Mouse (Mus musculus) limb, embryonic 13.5 days (tissue): ENCODE data around the gene Robo3. TPM values are rescaled to one million over a fixed set of nuclear protein-coding genes. Genes with fewer than 3 reads are reported as not detected.

Source experiments
- ATAC-seq: fragments of 200-750 bp; cut with Nextera tagmentation; 2 replicates; pipeline ENCODE4 v1.8.0; 2017; ENCODE audit warnings: low read depth, moderate number of reproducible peaks, moderate TSS enrichment; ENCODE audit not compliant: low FRiP score
- H3K27ac ChIP-seq: fragments of 300-500 bp; sonication (generic); 2 replicates; pipeline ENCODE4 v1.5.1; 2015; ENCODE audit warnings: inconsistent platforms, mild to moderate bottlenecking, moderate library complexity
- H3K27me3 ChIP-seq: fragments of 300-500 bp; sonication (generic); 2 replicates; pipeline ENCODE4 v1.6.1; 2015; ENCODE audit warnings: mild to moderate bottlenecking, inconsistent platforms
- H3K36me3 ChIP-seq: fragments of 300-500 bp; sonication (generic); 2 replicates; pipeline ENCODE4 v1.6.1; 2015; ENCODE audit warnings: inconsistent platforms, mild to moderate bottlenecking, moderate library complexity
- H3K4me1 ChIP-seq: fragments of 300-500 bp; sonication (generic); 2 replicates; pipeline ENCODE4 v1.6.1; 2015; ENCODE audit warnings: inconsistent platforms
- H3K4me2 ChIP-seq: fragments of 300-500 bp; sonication (generic); replicated peaks from 2 replicates; pipeline ENCODE4 v1.6.1; 2015; ENCODE audit warnings: inconsistent platforms, mild to moderate bottlenecking, moderate library complexity
- H3K4me3 ChIP-seq: fragments of 300-500 bp; sonication (generic); 2 replicates; pipeline ENCODE4 v1.5.1; 2015; ENCODE audit warnings: moderate library complexity, mild to moderate bottlenecking, inconsistent platforms
- H3K9ac ChIP-seq: fragments of 300-500 bp; sonication (generic); 2 replicates; pipeline ENCODE4 v1.6.1; 2015; ENCODE audit warnings: mild to moderate bottlenecking, inconsistent platforms
- H3K9me3 ChIP-seq: fragments of 300-500 bp; sonication (generic); 2 replicates; pipeline ENCODE4 v1.6.1; 2016; ENCODE audit warnings: inconsistent platforms
- WGBS: fragments of 180-500 bp; shearing (Covaris S2); methylation state at CpG from one replicate; pipeline ENCODE4 v1.1.7; 2015; 5-methylcytosine and 5-hydroxymethylcytosine counted together
- polyA plus RNA-seq: library from polyadenylated mRNA; unstranded; fragments of >200 nt; fragmentation: Nextera tagmentation; extraction: Ambion mirVana; gene quantifications from 2 replicates; pipeline ENCODE4 v1.2.1, GENCODE M21; 2015

Gene Robo3
- polyA plus RNA-seq, 1 experiment from 2014 or later = 0.05 TPM

DNA sequence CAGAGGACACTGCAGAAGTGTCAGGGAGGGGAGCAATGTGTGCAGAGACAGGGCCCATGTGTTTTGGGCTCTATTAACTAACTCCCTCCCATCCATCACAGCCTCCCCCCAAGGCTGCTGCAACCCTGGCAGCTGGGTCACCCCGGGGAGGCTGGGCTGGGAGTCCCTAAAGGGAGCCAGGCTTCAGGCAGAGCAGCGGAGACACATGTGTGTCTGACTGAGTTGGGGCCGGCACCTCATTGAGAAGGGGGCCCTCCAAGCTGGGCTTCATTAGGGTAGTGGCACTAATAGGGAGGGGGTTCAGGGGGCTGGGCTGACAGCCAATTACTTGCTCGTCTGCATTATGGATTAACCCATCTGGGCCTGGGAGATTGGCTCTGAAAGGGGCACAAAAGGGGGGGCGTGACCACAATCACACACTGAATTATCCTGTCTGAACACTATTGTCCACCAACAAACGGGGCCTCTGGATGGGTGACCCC lies 21.0 kb upstream of the Robo3 start:
- peaks cover 19% of the 10 kb centered on the region for H3K4me1 ChIP-seq
- no peak overlapping the region for H3K4me2 ChIP-seq
- no peak for ATAC-seq
- H3K9ac ChIP-seq = no peak overlapping the region
- H3K4me3 ChIP-seq = no peak overlapping the region
- H3K27me3 ChIP-seq = peaks cover 92% of the 10 kb centered on the region
- H3K27ac ChIP-seq = no peak overlapping the region
- WGBS = 3% methylated on average over 6 of the region's 6 CpGs
- H3K9me3 ChIP-seq = no peaks in the 10 kb centered on the region
- no peaks in the 10 kb centered on the region for H3K36me3 ChIP-seq

DNA sequence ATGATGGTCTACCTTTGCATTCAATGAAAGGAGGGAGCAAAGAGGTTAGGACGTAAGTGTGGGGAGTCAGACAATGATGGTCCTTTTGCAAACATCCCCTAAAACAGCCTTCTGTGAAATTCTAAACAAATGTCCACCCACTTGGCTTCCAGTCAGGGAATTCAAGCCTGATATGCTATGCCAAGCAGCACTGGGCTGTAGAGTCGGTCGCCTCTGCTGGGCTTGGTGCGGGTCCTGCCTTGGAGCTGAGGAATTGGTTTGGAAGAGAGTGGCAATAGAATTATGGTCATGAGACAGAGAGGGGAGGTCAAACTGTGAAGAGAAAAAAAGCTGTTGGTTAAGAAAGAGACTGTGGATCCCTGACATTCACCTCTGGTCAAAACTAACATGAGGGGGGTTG lies 20.3 kb upstream of the Robo3 start:
- no peak for ATAC-seq
- Histone ChIP-seq H3K36me3 (no peaks in the 10 kb centered on the region), H3K9me3 (no peaks in the 10 kb centered on the region), H3K4me3 (no peak overlapping the region), H3K4me2 (no peak overlapping the region), H3K27me3 (peaks cover 87% of the 10 kb centered on the region), H3K27ac (no peak overlapping the region), H3K9ac (no peak overlapping the region), H3K4me1 (peaks cover 19% of the 10 kb centered on the region)
- WGBS = 38% methylated on average over 4 of the region's 4 CpGs

DNA sequence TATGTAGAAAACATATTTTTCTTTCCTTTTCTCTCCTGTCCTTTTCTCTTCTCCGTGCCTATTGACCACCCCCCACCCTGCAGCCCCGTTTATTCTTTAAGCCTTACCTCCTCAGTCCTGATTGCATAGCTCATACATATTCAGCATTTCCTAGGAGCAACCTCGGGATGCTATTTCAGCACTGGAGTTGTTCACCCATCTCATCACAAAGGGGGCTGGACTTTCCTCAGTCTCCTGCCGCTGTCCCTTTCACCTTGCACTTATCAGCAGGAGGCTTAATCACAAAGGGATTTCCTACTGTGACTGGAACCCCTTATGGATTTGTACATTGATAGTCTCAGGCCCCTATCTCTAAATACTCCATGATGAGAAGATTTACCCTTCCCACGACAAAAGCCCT lies 19.4 kb upstream of the Robo3 start:
- Histone ChIP-seq H3K36me3 (no peaks in the 10 kb centered on the region), H3K9me3 (no peaks in the 10 kb centered on the region), H3K27me3 (peaks cover 82% of the 10 kb centered on the region), H3K9ac (no peak overlapping the region), H3K4me2 (no peak overlapping the region), H3K4me1 (peaks cover 19% of the 10 kb centered on the region), H3K4me3 (no peak overlapping the region), H3K27ac (no peak overlapping the region)
- 2% methylated on average over 5 of the region's 5 CpGs for WGBS
- ATAC-seq = no peak

DNA sequence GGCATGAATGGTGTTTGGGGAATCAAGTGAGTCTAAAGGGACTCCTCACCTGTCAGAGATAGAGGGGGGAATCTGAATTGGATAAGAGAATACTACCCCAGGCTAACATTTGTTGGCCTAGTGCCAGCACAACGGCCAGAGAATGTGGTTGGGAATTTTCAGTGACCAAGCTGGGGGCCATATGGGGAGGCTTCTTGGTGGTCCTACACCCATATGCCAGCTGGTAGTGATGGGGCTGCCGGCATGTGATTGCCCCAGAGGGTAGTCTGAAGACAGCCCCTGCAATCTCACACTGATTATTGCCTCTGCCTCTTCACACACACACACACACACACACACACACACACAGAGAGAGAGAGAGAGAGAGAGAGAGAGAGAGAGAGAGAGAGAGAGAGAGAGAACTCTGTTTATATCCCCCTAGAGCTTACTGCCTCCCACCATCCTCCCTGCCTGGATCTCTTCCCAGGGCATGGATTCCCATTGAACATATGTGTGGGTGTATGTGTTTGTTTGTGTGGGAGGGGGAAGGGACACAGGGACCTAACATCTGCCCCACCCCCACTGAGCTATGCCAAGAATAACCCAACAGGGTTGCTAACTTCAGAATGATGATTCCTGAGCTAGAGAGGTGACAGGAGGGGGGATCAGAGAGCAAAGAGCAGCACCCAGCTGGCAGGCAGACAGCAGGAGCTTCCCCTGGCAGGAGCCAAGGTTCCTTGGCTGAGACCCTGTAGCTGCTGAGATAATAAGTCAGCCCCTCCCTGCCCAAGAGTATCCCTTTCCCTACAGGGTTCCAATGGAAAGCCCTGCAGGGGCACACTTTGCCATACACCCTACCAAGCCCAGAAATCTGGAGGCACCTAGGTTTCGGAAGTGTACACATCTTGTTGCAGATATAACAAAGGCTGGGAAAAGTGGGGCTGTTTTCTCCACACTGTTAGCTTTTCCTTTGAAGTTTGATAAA lies 5.0 kb upstream of the Robo3 start:
- Histone ChIP-seq H3K9ac (no peak overlapping the region), H3K4me2 (no peak overlapping the region), H3K4me3 (no peak overlapping the region), H3K4me1 (peaks cover 8% of the 10 kb centered on the region), H3K36me3 (no peaks in the 10 kb centered on the region), H3K9me3 (no peaks in the 10 kb centered on the region), H3K27me3 (peaks cover 64% of the 10 kb centered on the region), H3K27ac (no peak overlapping the region)
- WGBS = 30% methylated on average over 3 of the region's 3 CpGs
- ATAC-seq = no peak

DNA sequence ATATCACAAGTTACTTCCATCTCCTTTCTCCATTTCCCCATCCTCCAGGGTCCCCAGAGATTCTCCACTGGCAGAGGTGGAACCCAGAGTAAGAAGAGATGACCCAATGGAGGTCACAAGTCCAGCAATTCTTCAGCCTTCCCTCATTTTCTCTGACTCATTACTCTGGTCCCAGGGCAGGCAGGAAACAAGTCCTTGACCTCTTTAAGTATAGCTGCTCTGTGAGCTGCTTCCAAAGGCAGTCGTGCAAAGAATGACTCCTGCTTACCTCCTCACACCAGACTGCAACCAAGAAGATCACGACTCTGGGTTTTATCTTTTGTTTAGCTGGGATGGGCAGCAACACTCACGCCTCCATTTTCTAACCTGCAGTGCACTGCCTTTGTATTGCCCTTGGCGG lies 2.6 kb upstream of the Robo3 start:
- 3% methylated on average over 4 of the region's 4 CpGs for WGBS
- H3K4me1 ChIP-seq = peaks cover 19% of the 10 kb centered on the region
- no peak overlapping the region for H3K4me2 ChIP-seq
- no peak overlapping the region for H3K9ac ChIP-seq
- peaks cover 89% of the 10 kb centered on the region for H3K27me3 ChIP-seq
- H3K36me3 ChIP-seq = no peaks in the 10 kb centered on the region
- H3K27ac ChIP-seq = no peak overlapping the region
- H3K9me3 ChIP-seq = no peaks in the 10 kb centered on the region
- no peak for ATAC-seq
- H3K4me3 ChIP-seq = no peak overlapping the region

DNA sequence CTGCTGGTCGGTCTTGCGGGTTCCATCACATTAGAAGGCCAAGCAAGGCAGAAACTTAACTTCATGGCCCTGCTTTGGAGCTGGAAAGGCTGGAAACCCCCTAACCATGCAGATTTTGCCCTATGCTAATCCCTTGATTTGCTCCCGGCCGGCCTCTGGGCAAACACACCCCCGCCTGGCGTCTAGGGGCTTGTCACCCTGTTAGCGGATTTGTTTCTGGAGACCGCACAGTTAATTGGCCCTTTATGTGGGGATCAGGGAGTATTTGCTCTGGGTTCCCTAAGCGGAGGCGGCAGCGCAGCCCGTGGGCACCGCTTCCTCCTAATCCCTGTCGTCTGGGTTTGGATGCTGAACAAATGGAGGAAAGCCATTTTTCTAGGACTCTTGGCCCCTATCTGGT lies 1.9 kb upstream of the Robo3 start:
- H3K36me3 ChIP-seq = no peaks in the 10 kb centered on the region
- H3K4me2 ChIP-seq = no peak overlapping the region
- H3K27me3 ChIP-seq = peaks cover 91% of the 10 kb centered on the region
- 1% methylated on average over 14 of the region's 14 CpGs for WGBS
- no peaks in the 10 kb centered on the region for H3K9me3 ChIP-seq
- no peak for ATAC-seq
- peaks cover 19% of the 10 kb centered on the region for H3K4me1 ChIP-seq
- H3K4me3 ChIP-seq = no peak overlapping the region
- H3K9ac ChIP-seq = no peak overlapping the region
- H3K27ac ChIP-seq = no peak overlapping the region

DNA sequence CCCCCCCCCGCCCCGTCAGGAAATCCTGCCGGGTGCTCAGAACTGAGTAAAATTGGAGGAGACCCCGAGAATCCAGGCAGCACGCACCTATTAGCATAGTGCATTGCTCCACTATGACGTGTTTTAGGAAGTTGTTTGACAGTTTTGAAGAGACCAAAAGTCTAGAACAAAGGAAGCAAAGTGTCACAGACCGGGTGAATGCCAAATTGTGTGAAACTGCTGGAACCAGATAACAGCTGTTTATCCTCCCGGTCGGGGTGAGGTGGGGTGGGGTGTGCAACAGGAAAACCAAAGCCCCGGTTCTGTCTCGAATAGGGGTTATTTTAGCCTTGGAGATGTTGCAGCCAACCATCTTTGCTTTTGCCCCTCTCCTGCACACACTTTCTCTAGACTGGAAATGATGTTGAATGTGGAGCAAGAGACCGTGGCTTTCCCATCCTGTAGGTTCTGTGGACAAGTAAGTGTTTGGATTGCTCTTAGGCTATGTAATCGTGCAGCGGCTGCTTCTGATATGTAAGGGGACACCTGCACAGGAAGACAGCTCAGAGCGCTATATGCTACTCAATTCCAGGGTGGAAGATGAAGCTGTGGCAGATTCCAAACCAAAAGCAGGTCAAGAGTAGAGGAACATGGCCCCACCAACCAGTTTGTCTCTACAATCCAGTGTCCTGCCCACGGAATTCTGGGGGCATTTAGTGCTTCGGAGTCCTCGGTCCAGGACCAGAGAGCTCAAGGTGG lies 946 bp upstream of the Robo3 start:
- Histone ChIP-seq H3K4me2 (peak overlapping the region; percentile 63; the same call in 1 of the 2 replicates), H3K9me3 (no peaks in the 10 kb centered on the region), H3K27ac (no peak overlapping the region), H3K4me3 (peak overlapping the region; percentile 12; the same call in 1 of the 2 replicates), H3K9ac (no peak overlapping the region), H3K4me1 (peaks cover 19% of the 10 kb centered on the region), H3K27me3 (peaks cover 94% of the 10 kb centered on the region), H3K36me3 (no peaks in the 10 kb centered on the region)
- ATAC-seq = no peak
- WGBS = 3% methylated on average over 18 of the region's 18 CpGs

DNA sequence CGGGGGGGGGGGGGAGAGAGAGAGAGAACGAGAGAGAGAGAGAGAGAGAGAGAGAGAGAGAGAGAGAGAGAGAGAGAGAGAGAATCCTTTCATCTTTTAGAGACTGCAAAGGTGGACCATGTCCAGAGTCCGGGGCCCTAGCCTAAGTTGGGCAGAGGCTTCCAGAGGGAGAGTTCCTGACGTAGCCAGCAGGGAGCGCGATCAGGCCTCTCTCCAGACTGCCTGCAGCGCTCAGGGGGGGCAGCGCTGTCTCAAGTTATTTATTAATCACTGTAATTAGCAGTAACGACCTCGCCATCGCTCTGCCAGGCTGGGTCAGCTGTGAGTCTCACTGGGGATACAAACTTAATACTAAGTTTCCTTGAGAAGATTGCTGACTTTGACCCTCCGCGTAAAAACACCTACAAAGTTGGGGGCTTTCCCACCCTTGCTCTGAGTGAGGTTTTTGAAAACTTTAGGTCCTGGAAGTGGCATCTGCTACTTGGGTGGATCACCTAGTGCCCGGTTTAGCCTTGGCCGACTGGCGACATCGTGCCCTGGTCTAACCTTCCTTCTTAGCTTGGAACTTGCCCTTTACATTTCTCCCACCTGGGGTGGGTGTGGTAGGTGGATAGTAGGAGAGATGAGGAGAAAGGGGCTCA lies 900 bp downstream of the Robo3 start:
- WGBS = 1% methylated on average over 16 of the region's 17 CpGs
- no peak overlapping the region for H3K27ac ChIP-seq
- no peaks in the 10 kb centered on the region for H3K36me3 ChIP-seq
- H3K4me3 ChIP-seq = peak overlapping the region; percentile 37
- H3K4me2 ChIP-seq = peak overlapping the region; percentile 63
- H3K27me3 ChIP-seq = peaks cover 97% of the 10 kb centered on the region
- peaks cover 19% of the 10 kb centered on the region for H3K4me1 ChIP-seq
- no peak for ATAC-seq
- H3K9me3 ChIP-seq = no peaks in the 10 kb centered on the region
- no peak overlapping the region for H3K9ac ChIP-seq

DNA sequence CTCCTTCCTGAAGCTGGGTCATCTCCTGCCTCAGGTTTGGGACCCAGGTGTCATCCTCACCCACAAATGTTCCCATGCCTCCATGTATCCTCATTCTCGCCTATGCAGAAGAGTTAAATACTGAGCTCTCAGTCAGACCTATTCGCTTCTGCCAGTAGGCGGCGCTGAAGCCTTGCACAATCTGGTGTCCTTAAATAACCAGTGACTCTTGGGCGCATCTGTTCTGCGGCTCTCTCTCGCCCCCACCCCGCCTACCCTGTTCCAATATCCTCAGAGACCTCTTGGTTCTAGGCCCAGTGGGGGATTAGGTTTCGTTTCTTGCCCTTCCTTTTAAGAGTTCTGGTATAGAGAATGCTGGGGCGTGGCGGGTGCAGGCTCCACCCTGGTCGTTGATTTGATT lies 2.5 kb downstream of the Robo3 start:
- peak overlapping the region; percentile 36; the same call in 1 of the 2 replicates for H3K4me2 ChIP-seq
- H3K36me3 ChIP-seq = no peaks in the 10 kb centered on the region
- WGBS = 2% methylated on average over 12 of the region's 12 CpGs

DNA sequence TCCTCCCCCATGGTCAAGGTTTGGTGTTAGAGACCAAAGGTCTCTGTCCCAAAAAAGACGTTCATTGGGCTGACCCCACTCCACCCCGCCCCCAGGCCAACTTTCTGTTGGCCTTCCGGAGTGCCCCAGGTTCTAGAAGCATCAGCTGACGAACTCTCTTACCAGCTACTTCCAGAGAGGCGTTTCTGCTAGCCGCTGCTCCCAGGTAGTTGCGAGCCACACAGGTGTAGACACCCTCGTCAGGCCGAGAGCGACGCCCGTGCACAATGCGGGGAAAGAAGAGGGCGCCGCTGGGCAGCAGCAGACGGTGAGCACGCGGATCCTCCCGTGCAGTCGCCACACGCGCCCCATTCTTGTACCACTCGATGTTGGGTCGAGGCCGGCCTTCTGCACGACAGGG lies 3.7 kb downstream of the Robo3 start:
- Histone ChIP-seq H3K9me3 (no peaks in the 10 kb centered on the region), H3K9ac (no peak overlapping the region), H3K4me2 (no peak overlapping the region), H3K27me3 (peaks cover 91% of the 10 kb centered on the region), H3K27ac (no peak overlapping the region), H3K4me3 (no peak overlapping the region), H3K4me1 (peaks cover 19% of the 10 kb centered on the region), H3K36me3 (no peaks in the 10 kb centered on the region)
- no peak for ATAC-seq
- 12% methylated on average over 26 of the region's 26 CpGs for WGBS

More for the DNA sequence above, 2.5 kb downstream of the Robo3 start:
- H3K9ac ChIP-seq = no peak overlapping the region
- H3K4me1 ChIP-seq = peaks cover 19% of the 10 kb centered on the region
- peak overlapping the region; percentile 17; the same call in 1 of the 2 replicates for H3K4me3 ChIP-seq
- no peaks in the 10 kb centered on the region for H3K9me3 ChIP-seq
- no peak overlapping the region for H3K27ac ChIP-seq
- H3K27me3 ChIP-seq = peaks cover 94% of the 10 kb centered on the region
- peak; percentile 80; the same call in 1 of the 2 replicates for ATAC-seq

DNA sequence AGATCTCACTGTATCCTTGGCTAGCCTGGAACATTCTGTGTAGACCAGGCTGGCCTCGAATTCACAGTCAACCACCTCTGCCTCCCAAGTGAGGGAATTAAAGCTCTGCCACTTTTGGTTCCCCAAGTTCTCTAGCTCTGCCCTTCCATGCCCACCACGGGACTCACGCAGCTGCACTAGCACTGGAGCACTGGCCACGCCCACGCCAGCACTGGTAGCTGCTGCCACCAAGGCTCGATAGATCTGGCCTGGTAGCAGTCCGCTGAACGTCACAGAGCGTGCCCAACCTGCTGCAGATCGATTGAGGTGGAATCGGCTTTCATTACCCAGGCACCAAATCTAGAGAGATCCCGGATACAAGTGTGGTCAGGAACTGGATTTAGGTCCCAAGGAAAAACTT lies 11.8 kb downstream of the Robo3 start:
- Histone ChIP-seq H3K27me3 (peaks cover 43% of the 10 kb centered on the region), H3K4me3 (peak overlapping the region; percentile 34; the same call in 1 of the 2 replicates), H3K4me1 (peaks cover 8% of the 10 kb centered on the region), H3K27ac (no peak overlapping the region), H3K9ac (no peak overlapping the region), H3K4me2 (peak overlapping the region; percentile 65), H3K9me3 (no peaks in the 10 kb centered on the region), H3K36me3 (no peaks in the 10 kb centered on the region)
- ATAC-seq = peak; percentile 12; the same call in 1 of the 2 replicates
- WGBS = 13% methylated on average over 12 of the region's 12 CpGs

DNA sequence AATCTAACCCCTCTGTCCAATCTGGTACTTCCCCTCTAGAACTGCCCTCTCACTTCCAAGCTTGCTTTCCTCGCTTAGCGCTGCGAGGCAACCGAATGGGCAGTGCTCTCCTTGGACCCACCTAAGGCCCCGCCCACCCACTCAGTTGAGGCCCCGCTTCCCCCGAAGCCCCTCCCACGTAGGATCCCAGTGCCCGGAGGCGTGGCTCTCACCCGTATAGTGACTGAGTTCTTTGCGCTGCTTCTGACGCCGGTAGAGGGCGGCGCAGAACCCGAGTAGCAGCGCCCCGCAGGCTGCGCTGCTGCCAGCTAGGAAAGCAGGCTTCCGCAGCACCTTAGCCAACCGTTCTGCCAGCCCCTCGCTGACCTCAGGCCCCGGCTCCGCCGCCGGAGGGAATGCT lies 12.4 kb downstream of the Robo3 start:
- no peak overlapping the region for H3K27ac ChIP-seq
- peak overlapping the region; percentile 65 for H3K4me2 ChIP-seq
- peaks cover 42% of the 10 kb centered on the region for H3K27me3 ChIP-seq
- under 1% methylated on average over 27 of the region's 27 CpGs for WGBS
- no peaks in the 10 kb centered on the region for H3K9me3 ChIP-seq
- ATAC-seq = peak; percentile 83
- H3K4me1 ChIP-seq = peaks cover 8% of the 10 kb centered on the region
- peak overlapping the region; percentile 34 for H3K4me3 ChIP-seq
- no peaks in the 10 kb centered on the region for H3K36me3 ChIP-seq
- no peak overlapping the region for H3K9ac ChIP-seq
